Mouse (Mus musculus): ENCODE measurements at regions not wholly inside any gene's neighbourhood (a gene's known extent, or its start where the extent isn't known, plus 50 kb on each side); places are given as distances from the start of the nearest gene placed in this dataset.

GRCm38 (mm10) chr4:40053391-40053790 is 89.5 kb upstream of the Aco1 start:
- H3K4me1 ChIP-seq (ENCODE audit: control insufficient read depth, insufficient read depth, low read length), result no peaks in the 10 kb centered on the region
- WGBS, result 96% methylated on average over 2 of the region's 2 CpGs
- no peaks in the 10 kb centered on the region for H3K27me3 ChIP-seq (ENCODE audit: control insufficient read depth, insufficient read depth, low read length)
- H3K27ac ChIP-seq (ENCODE audit: insufficient read depth, low read length), result no peak overlapping the region
- no peak overlapping the region for H3K4me3 ChIP-seq (replicated peaks; ENCODE audit: insufficient read depth, low read depth, low read length)
- DNase-seq, result no peak
- TF ChIP-seq POLR2A (IDR thresholded peaks at IDR 0.05; ENCODE audit: borderline replicate concordance, insufficient read depth, low read length) (no peak), CTCF (IDR thresholded peaks at IDR 0.05; ENCODE audit: borderline replicate concordance, insufficient read depth, low read depth, low read length) (no peak)

DNA sequence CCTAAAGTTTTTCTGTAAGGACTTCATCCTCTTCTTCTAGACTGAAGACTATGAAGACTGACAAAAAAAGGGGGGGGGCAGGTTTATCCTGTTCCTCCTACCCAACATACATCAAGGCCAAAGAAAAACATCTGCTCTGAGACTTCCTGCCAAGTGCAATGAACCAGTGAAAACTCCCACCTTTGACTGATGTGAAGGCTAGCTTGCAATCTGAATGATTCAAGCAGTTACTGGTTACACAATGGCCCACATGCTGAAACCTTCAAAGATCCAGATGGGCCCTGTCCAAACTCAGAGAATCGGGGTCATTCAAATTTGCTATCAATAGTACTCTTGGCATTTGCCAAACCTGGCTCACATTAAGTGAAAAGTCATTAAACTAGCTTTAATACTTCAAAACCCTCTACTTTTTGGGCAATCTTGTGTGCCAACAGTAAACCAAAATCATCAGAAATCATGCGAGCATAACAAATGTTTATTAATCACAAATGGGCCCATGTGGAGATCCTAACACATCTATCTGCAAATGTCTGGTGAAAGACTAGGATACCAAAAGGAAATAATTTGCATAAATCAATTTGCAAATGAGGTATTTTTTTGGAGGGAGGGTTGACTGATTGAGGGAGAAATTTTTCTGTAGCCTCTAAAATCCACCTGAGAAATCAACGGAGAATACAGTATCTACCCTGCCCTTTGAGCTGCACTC is 79.0 kb upstream of the Aco1 start:
- Histone ChIP-seq H3K27ac (ENCODE audit: insufficient read depth, low read length) (no peak overlapping the region), H3K27me3 (ENCODE audit: control insufficient read depth, insufficient read depth, low read length) (no peaks in the 10 kb centered on the region), H3K4me1 (ENCODE audit: control insufficient read depth, insufficient read depth, low read length) (no peaks in the 10 kb centered on the region), H3K4me3 (replicated peaks; ENCODE audit: insufficient read depth, low read depth, low read length) (no peak overlapping the region)
- TF ChIP-seq POLR2A (IDR thresholded peaks at IDR 0.05; ENCODE audit: borderline replicate concordance, insufficient read depth, low read length) (no peak), CTCF (IDR thresholded peaks at IDR 0.05; ENCODE audit: borderline replicate concordance, insufficient read depth, low read depth, low read length) (no peak)
- 17% methylated on average over 3 of the region's 3 CpGs for WGBS
- DNase-seq, result no peak

GRCm38 (mm10) chr4:40064457-40064836 is 78.4 kb upstream of the Aco1 start:
- no peaks in the 10 kb centered on the region for H3K4me1 ChIP-seq (ENCODE audit: control insufficient read depth, insufficient read depth, low read length)
- H3K27ac ChIP-seq (ENCODE audit: insufficient read depth, low read length), result no peak overlapping the region
- no peaks in the 10 kb centered on the region for H3K27me3 ChIP-seq (ENCODE audit: control insufficient read depth, insufficient read depth, low read length)
- no peak for DNase-seq
- TF ChIP-seq CTCF (IDR thresholded peaks at IDR 0.05; ENCODE audit: borderline replicate concordance, insufficient read depth, low read depth, low read length), result no peak
- TF ChIP-seq POLR2A (IDR thresholded peaks at IDR 0.05; ENCODE audit: borderline replicate concordance, insufficient read depth, low read length), result no peak
- H3K4me3 ChIP-seq (replicated peaks; ENCODE audit: insufficient read depth, low read depth, low read length), result no peak overlapping the region
- WGBS, result 13% methylated on average over 9 of the region's 9 CpGs

- TF ChIP-seq POLR2A (IDR thresholded peaks at IDR 0.05; ENCODE audit: borderline replicate concordance, insufficient read depth, low read length) (no peak), CTCF (IDR thresholded peaks at IDR 0.05; ENCODE audit: borderline replicate concordance, insufficient read depth, low read depth, low read length) (no peak)
- Histone ChIP-seq H3K27ac (ENCODE audit: insufficient read depth, low read length) (no peak overlapping the region), H3K4me1 (ENCODE audit: control insufficient read depth, insufficient read depth, low read length) (no peaks in the 10 kb centered on the region), H3K4me3 (replicated peaks; ENCODE audit: insufficient read depth, low read depth, low read length) (no peak overlapping the region), H3K27me3 (ENCODE audit: control insufficient read depth, insufficient read depth, low read length) (no peaks in the 10 kb centered on the region; the same call in 1 of the 2 replicates)
- DNase-seq, result no peak
- WGBS, result 15% methylated on average over 4 of the region's 4 CpGs
Observed at GRCm38 (mm10) chr4:40070959-40071634, 71.8 kb upstream of the Aco1 start.

- H3K4me3 ChIP-seq (replicated peaks; ENCODE audit: insufficient read depth, low read depth, low read length), result no peak overlapping the region
- no peak for DNase-seq
- TF ChIP-seq POLR2A (IDR thresholded peaks at IDR 0.05; ENCODE audit: borderline replicate concordance, insufficient read depth, low read length) (no peak), CTCF (IDR thresholded peaks at IDR 0.05; ENCODE audit: borderline replicate concordance, insufficient read depth, low read depth, low read length) (no peak)
- H3K4me1 ChIP-seq (ENCODE audit: control insufficient read depth, insufficient read depth, low read length), result no peaks in the 10 kb centered on the region
- no peak overlapping the region for H3K27ac ChIP-seq (ENCODE audit: insufficient read depth, low read length)
- 20% methylated on average over 3 of the region's 3 CpGs for WGBS
- no peaks in the 10 kb centered on the region for H3K27me3 ChIP-seq (ENCODE audit: control insufficient read depth, insufficient read depth, low read length)
Observed at GRCm38 (mm10) chr4:40081035-40081434, 61.8 kb upstream of the Aco1 start.

DNA sequence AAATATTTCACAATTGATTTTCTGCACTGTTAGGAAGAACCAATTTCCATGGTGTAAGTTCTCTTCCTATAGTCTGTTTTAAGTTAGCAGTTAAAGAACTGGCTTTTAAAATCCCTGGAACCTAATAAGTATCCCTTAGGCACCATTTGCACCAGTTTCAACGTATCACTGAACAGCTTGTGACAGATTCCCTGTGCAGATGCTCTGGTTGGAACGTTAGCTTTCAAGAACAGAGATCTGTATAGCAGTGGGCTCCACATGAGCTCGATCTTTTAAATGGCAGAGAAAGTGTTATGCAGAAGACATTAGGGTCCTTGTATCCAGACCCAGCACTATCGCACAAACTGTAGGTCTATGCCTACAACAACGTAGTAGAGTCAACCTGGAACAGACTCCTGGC is 52.6 kb upstream of the Aco1 start:
- no peaks in the 10 kb centered on the region for H3K27me3 ChIP-seq (ENCODE audit: control insufficient read depth, insufficient read depth, low read length)

More for the DNA sequence above, 52.6 kb upstream of the Aco1 start:
- Histone ChIP-seq H3K4me3 (replicated peaks; ENCODE audit: insufficient read depth, low read depth, low read length) (no peak overlapping the region), H3K4me1 (ENCODE audit: control insufficient read depth, insufficient read depth, low read length) (no peaks in the 10 kb centered on the region), H3K27ac (ENCODE audit: insufficient read depth, low read length) (no peak overlapping the region)
- DNase-seq, result no peak
- no peak for TF ChIP-seq POLR2A (IDR thresholded peaks at IDR 0.05; ENCODE audit: borderline replicate concordance, insufficient read depth, low read length)
- TF ChIP-seq CTCF (IDR thresholded peaks at IDR 0.05; ENCODE audit: borderline replicate concordance, insufficient read depth, low read depth, low read length), result no peak
- 55% methylated on average over 5 of the region's 5 CpGs for WGBS
